14 mouse cellular contexts compared by ENCODE assay signal in genomic region chr2:103282184-103282750, GRCm38 (mm10). TPM values are rescaled to one million over a fixed set of nuclear protein-coding genes. Genes with fewer than 3 reads are reported as not detected.
A peak's percentile ranks its signal among the peaks of the same experiment; 100 is the strongest.
DNase-seq lines count a peak whose midpoint lies in the region; ATAC-seq lines count a peak whose summit lies in the region.
"Had no signal": no experiment of that assay in that cellular context is flagged by ENCODE, and none has a peak within 500 bp of the region (broad histone marks: within the 10 kb centered on the region; RNA-seq: fewer than 3 reads in every experiment).

No protein-coding gene starts in this region.

- no peak overlapping the region for H3K4me3 ChIP-seq in kidney, embryonic 14.5 days (ENCODE audit: low read length)
- H3K4me3 ChIP-seq in heart, embryonic 10.5 days = no peak overlapping the region
- H3K4me3 ChIP-seq in forebrain, embryonic 10.5 days = no peak overlapping the region

- H3K9ac ChIP-seq in kidney, embryonic 14.5 days (ENCODE audit: low read depth, low read length) = peak overlapping the region; percentile 28; the same call in 1 of the 2 replicates

- no peaks in the 10 kb centered on the region for H3K9me3 ChIP-seq in kidney, embryonic 14.5 days (ENCODE audit: control insufficient read depth, low read length)
- H3K9me3 ChIP-seq in heart, embryonic 10.5 days = no peaks in the 10 kb centered on the region
- no peaks in the 10 kb centered on the region for H3K9me3 ChIP-seq in forebrain, embryonic 10.5 days

- DNase-seq in kidney, postnatal 14 days = no peak
- peak; percentile 73 for DNase-seq in A20 (ENCODE audit: low read depth, low spot score)
- DNase-seq in heart, embryonic 10.5 days (ENCODE audit: low spot score) = no peak
- DNase-seq in gastrocnemius, postnatal 36 days = no peak
- DNase-seq in forebrain, embryonic 10.5 days (ENCODE audit: extremely low spot score, low spot score) = no peak
- no peak for DNase-seq in cerebellum, postnatal 25 days
- DNase-seq: adrenal gland, postnatal 10 days; cerebellum, postnatal 14 days; retina, postnatal 1 day had no signal

- H3K4me2 ChIP-seq in kidney, embryonic 14.5 days (replicated peaks; ENCODE audit: low read depth, low read length) = peak overlapping the region; percentile 26

- no peaks in the 10 kb centered on the region for H3K27me3 ChIP-seq in kidney, embryonic 14.5 days (ENCODE audit: control insufficient read depth, insufficient read depth, low read length)
- H3K27me3 ChIP-seq in heart, embryonic 10.5 days (ENCODE audit: insufficient read depth, poor library complexity, severe bottlenecking) = peaks cover 7% of the 10 kb centered on the region; the same call in 1 of the 2 replicates
- H3K27me3 ChIP-seq in forebrain, embryonic 10.5 days (ENCODE audit: poor library complexity, severe bottlenecking) = peaks cover 12% of the 10 kb centered on the region; the same call in 1 of the 2 replicates

- WGBS in kidney, embryonic 14.5 days = 37% methylated on average over 8 of the region's 8 CpGs
- 24% methylated on average over 8 of the region's 8 CpGs for WGBS in heart, embryonic 10.5 days
- WGBS in forebrain, embryonic 10.5 days = 72% methylated on average over 8 of the region's 8 CpGs

- 0 out of 2 replicates have a peak, but pooled peaks cover 10% of the 10 kb centered on the region for H3K4me1 ChIP-seq in kidney, embryonic 14.5 days (ENCODE audit: control insufficient read depth, insufficient read depth, low read length)
- H3K4me1 ChIP-seq in heart, embryonic 10.5 days = peaks cover 18% of the 10 kb centered on the region; the same call in 1 of the 2 replicates
- peaks cover 9% of the 10 kb centered on the region for H3K4me1 ChIP-seq in forebrain, embryonic 10.5 days

- peak overlapping the region; percentile 42; the same call in 1 of the 2 replicates for H3K27ac ChIP-seq in kidney, embryonic 14.5 days (ENCODE audit: low read depth, low read length)
- peak overlapping the region; percentile 69; the same call in 1 of the 2 replicates for H3K27ac ChIP-seq in heart, embryonic 10.5 days
- no peak overlapping the region for H3K27ac ChIP-seq in forebrain, embryonic 10.5 days

- intact Hi-C loops in gastrocnemius, postnatal 36 days (cut with DNase I) = no loop called here

- no peak for ATAC-seq in kidney, embryonic 14.5 days (ENCODE audit: low FRiP score, low TSS enrichment)
- ATAC-seq in hematopoietic stem cell, adult 5-6 weeks (replicated peaks in 1 of 2; ENCODE audit: insufficient read depth in 1 of 2, low FRiP score in 2 of 2, low TSS enrichment in 1 of 2, low read depth in 1 of 2, poor library complexity in 2 of 2, severe bottlenecking in 2 of 2) = peak; percentile 40 to 52

- no peaks in the 10 kb centered on the region for H3K36me3 ChIP-seq in kidney, embryonic 14.5 days (ENCODE audit: control insufficient read depth, insufficient read depth, low read length)
- no peaks in the 10 kb centered on the region for H3K36me3 ChIP-seq in heart, embryonic 10.5 days
- H3K36me3 ChIP-seq in forebrain, embryonic 10.5 days (replicated peaks) = no peaks in the 10 kb centered on the region

RNA-seq across cellular contexts. Expression of gene Ehf, which starts 20.8 kb away (rescaled TPM):
- polyA plus RNA-seq in kidney, embryonic 14.5 days (2014; fragmentation: Nextera tagmentation; extraction: Ambion mirVana) = 19.1 and 29.6 TPM in 2 replicates
- not detected in 2 replicates for polyA plus RNA-seq in heart, embryonic 10.5 days (2016; fragmentation: Nextera tagmentation; extraction: Ambion mirVana)
- total RNA-seq in hematopoietic stem cell, adult 5-6 weeks (2017) = 0.65 TPM in 1 of 2 replicates, not detected in the other
- under 1 TPM in 1 of 2 experiments, not detected in 1; 0.22 TPM for total RNA-seq in gastrocnemius, postnatal 36 days (2021)
- not detected in 2 replicates for polyA plus RNA-seq in forebrain, embryonic 10.5 days (2016; fragmentation: Nextera tagmentation; extraction: Ambion mirVana)
- total RNA-seq: left cerebral cortex, adult 8-10 months had no signal
- polyA plus RNA-seq: C2C12; neural tube, embryonic 14.5 days had no signal

Comparison
In these comparisons a context has a peak if more than half of its experiments do, and no peak if none do; other contexts are left out.
1. RNA of gene Ehf, which starts 20.8 kb away (polyA plus RNA-seq): 19.1 to 29.6 TPM in kidney, embryonic 14.5 days; not detected in heart, embryonic 10.5 days and not detected in forebrain, embryonic 10.5 days; every median in the first group is over 10 times any median in the second.